Mouse (Mus musculus): Measurements from ENCODE around the gene Xrcc4. TPM values are rescaled to one million over a fixed set of nuclear protein-coding genes. Genes with fewer than 3 reads are reported as not detected.

Gene Xrcc4
- polyA plus RNA-seq, 1 experiment from 2014 or later = 6.9 TPM

- Histone ChIP-seq H3K4me1 (replicated peaks) (no peaks in the 10 kb centered on the region), H3K9me3 (replicated peaks) (no peaks in the 10 kb centered on the region), H3K9ac (no peak overlapping the region), H3K4me2 (no peak overlapping the region), H3K27me3 (no peaks in the 10 kb centered on the region), H3K36me3 (no peaks in the 10 kb centered on the region), H3K27ac (no peak overlapping the region), H3K4me3 (replicated peaks) (no peak overlapping the region)
- 51% methylated on average over 4 of the region's 4 CpGs for WGBS (ENCODE audit: insufficient replicate concordance)
- ATAC-seq (ENCODE audit: low read depth) = peak; percentile 82
- DNase-seq = no peak
These were observed 213.9 kb downstream of the Xrcc4 start for GRCm38 (mm10) chr13:89875499-89875898.

DNA sequence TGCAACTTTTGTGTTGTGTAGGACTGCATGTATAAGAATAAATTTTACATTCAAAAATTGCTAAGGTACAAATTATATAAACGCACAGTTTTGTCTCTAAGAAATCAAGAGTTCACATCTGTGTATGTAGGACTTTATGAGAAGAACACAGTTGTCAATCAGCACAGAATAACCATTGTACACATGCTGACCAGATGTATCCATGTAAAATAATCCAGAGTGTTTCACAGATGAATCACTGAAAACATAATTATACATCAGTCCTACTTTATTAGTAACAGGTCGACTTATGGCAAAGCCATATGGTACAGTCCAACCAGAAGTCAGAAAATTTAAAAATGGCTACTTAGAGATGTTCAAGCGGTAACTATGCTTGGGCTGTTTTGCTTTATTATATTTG, 216.7 kb downstream of the Xrcc4 start:
- H3K4me2 ChIP-seq = no peak overlapping the region
- no peak overlapping the region for H3K4me3 ChIP-seq (replicated peaks)
- H3K9ac ChIP-seq = no peak overlapping the region
- H3K4me1 ChIP-seq (replicated peaks) = no peaks in the 10 kb centered on the region
- H3K27ac ChIP-seq = no peak overlapping the region
- H3K36me3 ChIP-seq = no peaks in the 10 kb centered on the region
- H3K27me3 ChIP-seq = no peaks in the 10 kb centered on the region
- ATAC-seq (ENCODE audit: low read depth) (no peak), DNase-seq (no peak)
- no peaks in the 10 kb centered on the region for H3K9me3 ChIP-seq (replicated peaks)
- WGBS (ENCODE audit: insufficient replicate concordance) = 72% methylated on average over 3 of the region's 3 CpGs

DNA sequence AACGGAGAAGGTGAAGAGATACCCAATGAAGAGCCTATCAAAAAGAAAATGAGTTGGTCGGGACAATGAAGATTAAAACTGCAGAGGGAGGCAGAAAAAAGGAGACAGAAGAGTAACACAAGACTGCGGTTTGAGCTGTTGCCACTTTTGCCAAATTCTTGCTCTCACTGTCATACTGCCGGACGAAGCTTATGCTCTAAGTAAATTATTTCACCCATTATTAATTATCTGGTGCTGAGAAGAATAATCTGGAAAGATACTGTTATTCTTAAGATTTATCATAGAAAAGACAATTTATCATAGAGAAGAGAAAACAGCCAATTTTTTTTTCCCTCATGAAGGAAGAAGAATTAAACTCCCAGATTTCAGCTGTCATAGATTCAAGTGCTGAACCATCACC, 235.3 kb downstream of the Xrcc4 start:
- WGBS (ENCODE audit: insufficient replicate concordance) = 71% methylated on average over 5 of the region's 5 CpGs
- no peak overlapping the region for H3K4me2 ChIP-seq
- no peaks in the 10 kb centered on the region for H3K9me3 ChIP-seq (replicated peaks)
- DNase-seq (no peak), ATAC-seq (ENCODE audit: low read depth) (no peak)
- no peak overlapping the region for H3K4me3 ChIP-seq (replicated peaks)
- H3K9ac ChIP-seq = no peak overlapping the region
- H3K36me3 ChIP-seq = no peaks in the 10 kb centered on the region
- no peak overlapping the region for H3K27ac ChIP-seq
- no peaks in the 10 kb centered on the region for H3K4me1 ChIP-seq (replicated peaks)
- H3K27me3 ChIP-seq = no peaks in the 10 kb centered on the region

- Histone ChIP-seq H3K4me1 (replicated peaks) (no peaks in the 10 kb centered on the region), H3K9me3 (replicated peaks) (no peaks in the 10 kb centered on the region), H3K27ac (no peak overlapping the region), H3K4me2 (no peak overlapping the region), H3K9ac (no peak overlapping the region), H3K36me3 (no peaks in the 10 kb centered on the region), H3K27me3 (no peaks in the 10 kb centered on the region), H3K4me3 (replicated peaks) (no peak overlapping the region)
- ATAC-seq (ENCODE audit: low read depth) (no peak), DNase-seq (no peak)
- 70% methylated on average over 2 of the region's 2 CpGs for WGBS (ENCODE audit: insufficient replicate concordance)
These were observed 238.7 kb downstream of the Xrcc4 start for GRCm38 (mm10) chr13:89850746-89851145.

- Histone ChIP-seq H3K27ac (no peak overlapping the region), H3K4me1 (replicated peaks) (no peaks in the 10 kb centered on the region), H3K27me3 (no peaks in the 10 kb centered on the region), H3K4me2 (no peak overlapping the region), H3K9ac (no peak overlapping the region), H3K4me3 (replicated peaks) (no peak overlapping the region), H3K9me3 (replicated peaks) (no peaks in the 10 kb centered on the region), H3K36me3 (no peaks in the 10 kb centered on the region)
- ATAC-seq (ENCODE audit: low read depth) (no peak), DNase-seq (no peak)
- WGBS (ENCODE audit: insufficient replicate concordance) = 83% methylated on average over 1 of the region's 1 CpGs
These were observed 239.5 kb downstream of the Xrcc4 start for GRCm38 (mm10) chr13:89849955-89850354.

DNA sequence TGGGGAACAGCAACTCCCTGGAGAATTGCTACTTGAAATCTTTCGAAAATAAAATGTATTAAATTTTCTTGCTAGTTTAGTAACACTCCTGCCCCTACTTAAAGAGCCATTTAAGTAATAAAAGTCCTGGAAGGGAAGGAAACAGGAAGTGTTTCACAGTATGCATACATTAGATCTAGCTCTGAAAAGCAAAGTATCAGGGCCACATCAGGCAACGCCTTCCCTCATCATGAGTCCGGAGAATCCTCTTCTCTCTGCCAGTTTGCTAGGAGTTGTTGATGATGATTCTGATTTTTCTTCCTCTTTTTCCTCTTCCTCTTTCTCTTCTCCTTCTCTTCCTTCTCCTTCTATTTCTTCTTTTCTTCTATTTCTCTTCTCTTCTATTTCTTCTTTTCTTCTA, 250.8 kb downstream of the Xrcc4 start:
- DNase-seq (no peak), ATAC-seq (ENCODE audit: low read depth) (no peak)
- H3K9ac ChIP-seq = no peak overlapping the region
- H3K4me1 ChIP-seq (replicated peaks) = no peaks in the 10 kb centered on the region
- H3K27me3 ChIP-seq = no peaks in the 10 kb centered on the region
- 63% methylated on average over 3 of the region's 3 CpGs for WGBS (ENCODE audit: insufficient replicate concordance)
- H3K36me3 ChIP-seq = no peaks in the 10 kb centered on the region
- H3K27ac ChIP-seq = no peak overlapping the region
- no peak overlapping the region for H3K4me3 ChIP-seq (replicated peaks)
- H3K4me2 ChIP-seq = no peak overlapping the region
- H3K9me3 ChIP-seq (replicated peaks) = no peaks in the 10 kb centered on the region

GRCm38 (mm10) chr13:89834485-89834884, 254.9 kb downstream of the Xrcc4 start:
- no peak for DNase-seq
- no peak overlapping the region for H3K27ac ChIP-seq
- no peak for ATAC-seq (ENCODE audit: low read depth)
- H3K9me3 ChIP-seq (replicated peaks) = no peaks in the 10 kb centered on the region
- no peaks in the 10 kb centered on the region for H3K27me3 ChIP-seq
- H3K4me2 ChIP-seq = no peak overlapping the region
- H3K36me3 ChIP-seq = no peaks in the 10 kb centered on the region
- no peak overlapping the region for H3K4me3 ChIP-seq (replicated peaks)
- 47% methylated on average over 3 of the region's 3 CpGs for WGBS (ENCODE audit: insufficient replicate concordance)
- H3K9ac ChIP-seq = no peak overlapping the region
- H3K4me1 ChIP-seq (replicated peaks) = no peaks in the 10 kb centered on the region

GRCm38 (mm10) chr13:89833053-89833670, 256.2 kb downstream of the Xrcc4 start:
- Histone ChIP-seq H3K27me3 (no peaks in the 10 kb centered on the region), H3K4me1 (replicated peaks) (no peaks in the 10 kb centered on the region), H3K27ac (no peak overlapping the region), H3K9me3 (replicated peaks) (no peaks in the 10 kb centered on the region), H3K4me2 (no peak overlapping the region), H3K36me3 (no peaks in the 10 kb centered on the region), H3K9ac (no peak overlapping the region), H3K4me3 (replicated peaks) (no peak overlapping the region)
- WGBS (ENCODE audit: insufficient replicate concordance) = 52% methylated on average over 2 of the region's 2 CpGs
- ATAC-seq (ENCODE audit: low read depth) (no peak), DNase-seq (no peak)

GRCm38 (mm10) chr13:89828429-89828970, 260.9 kb downstream of the Xrcc4 start:
- Histone ChIP-seq H3K4me1 (replicated peaks) (no peaks in the 10 kb centered on the region), H3K9ac (no peak overlapping the region), H3K27me3 (no peaks in the 10 kb centered on the region), H3K36me3 (no peaks in the 10 kb centered on the region), H3K4me2 (no peak overlapping the region), H3K27ac (no peak overlapping the region), H3K9me3 (replicated peaks) (no peaks in the 10 kb centered on the region), H3K4me3 (replicated peaks) (no peak overlapping the region)
- ATAC-seq (ENCODE audit: low read depth) (no peak), DNase-seq (no peak)
- WGBS (ENCODE audit: insufficient replicate concordance) = 53% methylated on average over 3 of the region's 3 CpGs

DNA sequence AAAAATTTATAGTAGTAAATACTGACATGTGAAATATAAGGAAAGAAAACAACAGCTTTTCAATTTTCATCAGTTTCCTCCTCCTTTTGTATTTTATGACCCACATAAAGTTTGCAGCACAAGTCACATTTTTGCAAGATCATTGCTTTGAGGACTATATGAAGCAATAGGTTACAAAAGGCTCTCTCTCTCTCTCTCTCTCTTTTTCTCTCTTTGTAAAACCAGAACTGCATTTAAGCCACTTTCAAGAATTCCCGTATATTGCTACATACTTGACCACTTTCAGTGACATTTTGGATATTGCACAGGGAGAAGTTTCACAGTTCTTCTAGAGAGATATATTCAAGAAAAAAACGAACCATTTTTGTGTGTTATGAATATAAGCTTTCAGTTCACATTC, 261.6 kb downstream of the Xrcc4 start:
- Histone ChIP-seq H3K4me3 (replicated peaks) (no peak overlapping the region), H3K27me3 (no peaks in the 10 kb centered on the region), H3K4me2 (no peak overlapping the region), H3K27ac (no peak overlapping the region), H3K4me1 (replicated peaks) (no peaks in the 10 kb centered on the region), H3K9ac (no peak overlapping the region), H3K36me3 (no peaks in the 10 kb centered on the region), H3K9me3 (replicated peaks) (no peaks in the 10 kb centered on the region)
- no peak for DNase-seq
- 59% methylated on average over 2 of the region's 2 CpGs for WGBS (ENCODE audit: insufficient replicate concordance)
- ATAC-seq (ENCODE audit: low read depth) = no peak

- no peaks in the 10 kb centered on the region for H3K27me3 ChIP-seq
- ATAC-seq (ENCODE audit: low read depth) = no peak
- no peak overlapping the region for H3K4me2 ChIP-seq
- H3K4me3 ChIP-seq (replicated peaks) = no peak overlapping the region
- no peak overlapping the region for H3K27ac ChIP-seq
- 75% methylated on average over 2 of the region's 2 CpGs for WGBS (ENCODE audit: insufficient replicate concordance)
- H3K9me3 ChIP-seq (replicated peaks) = no peaks in the 10 kb centered on the region
- no peaks in the 10 kb centered on the region for H3K36me3 ChIP-seq
- no peak for DNase-seq
- peaks cover 10% of the 10 kb centered on the region for H3K4me1 ChIP-seq (replicated peaks)
- no peak overlapping the region for H3K9ac ChIP-seq
These were observed 274.9 kb downstream of the Xrcc4 start for GRCm38 (mm10) chr13:89814543-89814942.

GRCm38 (mm10) chr13:89812169-89812568, 277.2 kb downstream of the Xrcc4 start:
- no peak for DNase-seq
- 44% methylated on average over 2 of the region's 2 CpGs for WGBS (ENCODE audit: insufficient replicate concordance)
- no peaks in the 10 kb centered on the region for H3K9me3 ChIP-seq (replicated peaks)
- H3K36me3 ChIP-seq = no peaks in the 10 kb centered on the region
- peaks cover 10% of the 10 kb centered on the region for H3K4me1 ChIP-seq (replicated peaks)
- no peak overlapping the region for H3K4me2 ChIP-seq
- no peaks in the 10 kb centered on the region for H3K27me3 ChIP-seq
- H3K27ac ChIP-seq = no peak overlapping the region
- no peak overlapping the region for H3K9ac ChIP-seq
- H3K4me3 ChIP-seq (replicated peaks) = no peak overlapping the region
- peak; percentile 81 for ATAC-seq (ENCODE audit: low read depth)

Data from liver, embryonic 13.5 days (tissue).